In genomic region chr8:128666576-128667263, GRCm38 (mm10) we compare ENCODE assay signal across 20 mouse cellular contexts. TPM values are rescaled to one million over a fixed set of nuclear protein-coding genes. Genes with fewer than 3 reads are reported as not detected.
DNase-seq lines count a peak whose midpoint lies in the region; ATAC-seq and TF ChIP-seq lines count a peak whose summit lies in the region.
"Had no signal": no experiment of that assay in that cellular context is flagged by ENCODE, and none has a peak within 500 bp of the region (broad histone marks: within the 10 kb centered on the region; RNA-seq: fewer than 3 reads in every experiment).

No protein-coding gene starts in this region.

- H3K79me2 ChIP-seq in C2C12 (ENCODE audit: control insufficient read depth, insufficient read depth) (no peaks in the 10 kb centered on the region), myocyte (ENCODE audit: control insufficient read depth, insufficient read depth) (no peaks in the 10 kb centered on the region)

- no peak for TF ChIP-seq EP300 in lung, postnatal 0 days (IDR thresholded peaks at IDR 0.05)

- H3K36me3 ChIP-seq in intestine, embryonic 14.5 days (ENCODE audit: control insufficient read depth, insufficient read depth, low read length), result no peaks in the 10 kb centered on the region
- no peaks in the 10 kb centered on the region for H3K36me3 ChIP-seq in intestine, postnatal 0 days (ENCODE audit: control insufficient read depth, insufficient read depth)
- H3K36me3 ChIP-seq in C2C12 (ENCODE audit: control insufficient read depth, insufficient read depth), result no peaks in the 10 kb centered on the region
- H3K36me3 ChIP-seq in myocyte (ENCODE audit: control insufficient read depth, insufficient read depth), result no peaks in the 10 kb centered on the region
- H3K36me3 ChIP-seq in lung, postnatal 0 days (ENCODE audit: insufficient read depth, low read length), result no peaks in the 10 kb centered on the region
- H3K36me3 ChIP-seq: embryonic facial prominence, embryonic 15.5 days; forebrain, embryonic 12.5 days; heart, embryonic 12.5 days; hindbrain, embryonic 15.5 days had no signal

- no peak overlapping the region for H3K27ac ChIP-seq in intestine, embryonic 14.5 days (ENCODE audit: low read depth)
- no peak overlapping the region for H3K27ac ChIP-seq in intestine, postnatal 0 days (ENCODE audit: low read depth, low read length)
- no peak overlapping the region for H3K27ac ChIP-seq in lung, postnatal 0 days (ENCODE audit: low read length)
- H3K27ac ChIP-seq: embryonic facial prominence, embryonic 15.5 days; forebrain, embryonic 12.5 days; hindbrain, embryonic 15.5 days had no signal

- 85% methylated on average over 4 of the region's 4 CpGs for WGBS in intestine, embryonic 14.5 days
- 86% methylated on average over 4 of the region's 4 CpGs for WGBS in intestine, postnatal 0 days
- 71% methylated on average over 4 of the region's 4 CpGs for WGBS in lung, postnatal 0 days

- DNase-seq in intestine, embryonic 14.5 days (ENCODE audit: low spot score), result peak; percentile 32
- DNase-seq in NIH3T3 (ENCODE audit: low read depth), result peak; percentile 51
- no peak for DNase-seq in lung, postnatal 0 days (ENCODE audit: low spot score)
- no peak for DNase-seq in cerebellum, adult 11-12 months
- DNase-seq: adrenal gland, postnatal 10 days; B cell, adult 2 months; cerebellum, adult 18-20 months; cerebellum, adult 9-11 months; cerebellum, postnatal 36 days; gastrocnemius, postnatal 10 days; heart, postnatal 36 days; kidney, adult 11 months had no signal

- TF ChIP-seq CTCF in intestine, postnatal 0 days (IDR thresholded peaks at IDR 0.05; ENCODE audit: low read depth), result no peak
- TF ChIP-seq CTCF in C2C12 (IDR thresholded peaks at IDR 0.05; ENCODE audit: control insufficient read depth, insufficient read depth, insufficient read length), result no peak
- no peak for TF ChIP-seq CTCF in lung, postnatal 0 days (IDR thresholded peaks at IDR 0.05)

- 0 out of 2 replicates have a peak, but pooled peaks cover 2% of the 10 kb centered on the region for H3K4me1 ChIP-seq in intestine, embryonic 14.5 days (replicated peaks; ENCODE audit: control insufficient read depth, insufficient read depth, low read length)
- no peaks in the 10 kb centered on the region for H3K4me1 ChIP-seq in intestine, postnatal 0 days (replicated peaks; ENCODE audit: control insufficient read depth, insufficient read depth, low read length)
- H3K4me1 ChIP-seq in lung, postnatal 0 days (ENCODE audit: insufficient read depth, low read depth, low read length), result no peaks in the 10 kb centered on the region
- H3K4me1 ChIP-seq: embryonic facial prominence, embryonic 15.5 days; forebrain, embryonic 12.5 days; heart, embryonic 12.5 days; hindbrain, embryonic 15.5 days had no signal

- no peaks in the 10 kb centered on the region for H3K27me3 ChIP-seq in intestine, embryonic 14.5 days (replicated peaks; ENCODE audit: control insufficient read depth, insufficient read depth, low read length)
- no peaks in the 10 kb centered on the region for H3K27me3 ChIP-seq in intestine, postnatal 0 days (replicated peaks; ENCODE audit: control insufficient read depth, insufficient read depth, low read length)
- no peaks in the 10 kb centered on the region for H3K27me3 ChIP-seq in C2C12 (ENCODE audit: control insufficient read depth, insufficient read depth, insufficient read length)
- no peaks in the 10 kb centered on the region for H3K27me3 ChIP-seq in myocyte (ENCODE audit: control insufficient read depth, insufficient read depth, insufficient read length)
- no peaks in the 10 kb centered on the region for H3K27me3 ChIP-seq in lung, postnatal 0 days (replicated peaks; ENCODE audit: insufficient read depth, low read length)
- H3K27me3 ChIP-seq: embryonic facial prominence, embryonic 15.5 days; forebrain, embryonic 12.5 days; heart, embryonic 12.5 days; hindbrain, embryonic 15.5 days had no signal

- no peak overlapping the region for H3K9ac ChIP-seq in intestine, embryonic 14.5 days (ENCODE audit: low read length)
- no peak overlapping the region for H3K9ac ChIP-seq in intestine, postnatal 0 days (ENCODE audit: low read depth, low read length)
- H3K9ac ChIP-seq in lung, postnatal 0 days (replicated peaks; ENCODE audit: low read depth), result no peak overlapping the region
- H3K9ac ChIP-seq: embryonic facial prominence, embryonic 15.5 days; forebrain, embryonic 12.5 days; heart, embryonic 12.5 days; hindbrain, embryonic 15.5 days had no signal

- no peak overlapping the region for H3K4me2 ChIP-seq in intestine, embryonic 14.5 days (ENCODE audit: low read length)
- no peak overlapping the region for H3K4me2 ChIP-seq in intestine, postnatal 0 days (replicated peaks; ENCODE audit: low read depth)
- peak overlapping the region; percentile 46 for H3K4me2 ChIP-seq in myocyte (ENCODE audit: low read depth)
- no peak overlapping the region for H3K4me2 ChIP-seq in lung, postnatal 0 days (replicated peaks; ENCODE audit: low read depth, low read length)
- H3K4me2 ChIP-seq: embryonic facial prominence, embryonic 15.5 days; forebrain, embryonic 12.5 days; heart, embryonic 12.5 days; hindbrain, embryonic 15.5 days had no signal

- H3K79me3 ChIP-seq in C2C12 (ENCODE audit: low read depth), result no peaks in the 10 kb centered on the region

- no peak for TF ChIP-seq POLR2A in myocyte (IDR thresholded peaks at IDR 0.05; ENCODE audit: insufficient read length, low read depth)

- H3K9me3 ChIP-seq in intestine, embryonic 14.5 days (ENCODE audit: control insufficient read depth, low read length), result no peaks in the 10 kb centered on the region
- H3K9me3 ChIP-seq in intestine, postnatal 0 days (ENCODE audit: control insufficient read depth), result no peaks in the 10 kb centered on the region
- H3K9me3 ChIP-seq in lung, postnatal 0 days (ENCODE audit: low read length), result no peaks in the 10 kb centered on the region
- H3K9me3 ChIP-seq: embryonic facial prominence, embryonic 15.5 days; forebrain, embryonic 12.5 days; heart, embryonic 12.5 days; hindbrain, embryonic 15.5 days had no signal

- H3ac ChIP-seq in C2C12 (ENCODE audit: control insufficient read depth, insufficient read length, low read depth) (no peak overlapping the region), myocyte (ENCODE audit: control insufficient read depth, insufficient read length) (no peak overlapping the region)

- no peak overlapping the region for H3K4me3 ChIP-seq in intestine, embryonic 14.5 days (ENCODE audit: low read depth, low read length)
- no peak overlapping the region for H3K4me3 ChIP-seq in intestine, postnatal 0 days (ENCODE audit: low read depth, low read length)
- H3K4me3 ChIP-seq in C2C12 (ENCODE audit: insufficient read depth, poor library complexity, severe bottlenecking) (no peak overlapping the region), myocyte (no peak overlapping the region)
- no peak overlapping the region for H3K4me3 ChIP-seq in lung, postnatal 0 days (ENCODE audit: low read depth, low read length)
- H3K4me3 ChIP-seq: embryonic facial prominence, embryonic 15.5 days; forebrain, embryonic 12.5 days; heart, embryonic 12.5 days; hindbrain, embryonic 15.5 days had no signal

- ATAC-seq in intestine, embryonic 14.5 days (replicated peaks; ENCODE audit: low FRiP score, low TSS enrichment, low read depth), result no peak
- ATAC-seq in intestine, postnatal 0 days, result no peak
- no peak for ATAC-seq in lung, postnatal 0 days
- ATAC-seq: forebrain, embryonic 16.5 days had no signal

TF ChIP-seq in C2C12, 6 proteins besides CTCF, POLR2A, EP300 and RAD21:
- TF ChIP-seq CEBPB (IDR thresholded peaks at IDR 0.05; ENCODE audit: low read depth), result no peak
- peak; percentile 62 for TF ChIP-seq MAX (IDR thresholded peaks at IDR 0.05)
- no peak for TF ChIP-seq MYOG (IDR thresholded peaks at IDR 0.05; ENCODE audit: control insufficient read depth, extremely low read depth, insufficient read length)
- no peak for TF ChIP-seq USF1 (IDR thresholded peaks at IDR 0.05; ENCODE audit: low read depth)
- TF ChIP-seq FOSL1 (IDR thresholded peaks at IDR 0.05; ENCODE audit: insufficient read depth, low read length, poor library complexity, severe bottlenecking), result peak; percentile 92
- peak; percentile 42 for TF ChIP-seq MYOD1 (IDR thresholded peaks at IDR 0.05; ENCODE audit: control insufficient read depth, insufficient read length, low read depth)

TF ChIP-seq in myocyte, 11 proteins besides CTCF, POLR2A, EP300 and RAD21:
- no peak for TF ChIP-seq CEBPB (IDR thresholded peaks at IDR 0.05; ENCODE audit: insufficient read depth, poor library complexity, severe bottlenecking)

RNA-seq across cellular contexts. Expression of gene Itgb1, which starts 18.7 kb away (rescaled TPM):
- polyA plus RNA-seq in intestine, embryonic 14.5 days (2014; fragmentation: Nextera tagmentation; extraction: Ambion mirVana), result 306 and 329 TPM in 2 replicates
- 185 and 188 TPM in 2 replicates for polyA plus RNA-seq in intestine, postnatal 0 days (2015; fragmentation: Nextera tagmentation; extraction: Ambion mirVana)
- polyA plus RNA-seq in C2C12 (2012; fragmentation: generic; extraction: Trizol), result 184 TPM
- 232 TPM for polyA plus RNA-seq in myocyte (2012; fragmentation: generic; extraction: Trizol)
- polyA plus RNA-seq in lung, postnatal 0 days (2015; fragmentation: Nextera tagmentation; extraction: Ambion mirVana), result 344 and 369 TPM in 2 replicates

Comparison
In these comparisons a context has a peak if more than half of its experiments do, and no peak if none do; other contexts are left out.
1. DNase-seq: peak in intestine, embryonic 14.5 days (single experiment) and NIH3T3 (single experiment); none in lung, postnatal 0 days (single experiment) and cerebellum, adult 11-12 months (single experiment).